Comparison of ENCODE assay signal across 9 mouse cellular contexts in genomic region chr2:49748628-49749342, GRCm38 (mm10). TPM values are rescaled to one million over a fixed set of nuclear protein-coding genes. Genes with fewer than 3 reads are reported as not detected.
DNase-seq lines count a peak whose midpoint lies in the region; ATAC-seq lines count a peak whose summit lies in the region.
"Had no signal": no experiment of that assay in that cellular context is flagged by ENCODE, and none has a peak within 500 bp of the region (broad histone marks: within the 10 kb centered on the region; RNA-seq: fewer than 3 reads in every experiment).

No protein-coding gene starts in this region.

- no peak overlapping the region for H3K9ac ChIP-seq in midbrain, embryonic 11.5 days (ENCODE audit: low read length)
- H3K9ac ChIP-seq in midbrain, embryonic 13.5 days (replicated peaks), result no peak overlapping the region

- intact Hi-C loops in left cerebral cortex, postnatal 14 days (cut with DNase I), result no loop called here

- peaks cover 10% of the 10 kb centered on the region for H3K36me3 ChIP-seq in midbrain, embryonic 11.5 days (ENCODE audit: control insufficient read depth, insufficient read depth, low read length)
- peaks cover 91% of the 10 kb centered on the region for H3K36me3 ChIP-seq in midbrain, embryonic 13.5 days

- H3K4me3 ChIP-seq in midbrain, embryonic 11.5 days (ENCODE audit: low read depth, low read length), result no peak overlapping the region
- no peak overlapping the region for H3K4me3 ChIP-seq in midbrain, embryonic 13.5 days (replicated peaks)

- peak; percentile 55 to 62 for DNase-seq in frontal cortex, postnatal 25 days (ENCODE audit: low spot score in 2 of 2)
- DNase-seq in frontal cortex, postnatal 10 days (ENCODE audit: low spot score in 2 of 2), result no peak
- peak; percentile 95 for DNase-seq in midbrain, embryonic 11.5 days (ENCODE audit: low spot score, missing footprints)
- peak; percentile 29 for DNase-seq in adipocyte (ENCODE audit: low spot score)
- peak; percentile 67 to 81 for DNase-seq in left cerebral cortex, postnatal 14 days (ENCODE audit: low spot score in 2 of 2)
- DNase-seq in testis, postnatal 10 days (ENCODE audit: low spot score), result peak; percentile 80
- DNase-seq in heart, adult 9 months (ENCODE audit: low spot score in 2 of 2), result no peak

- ATAC-seq in midbrain, embryonic 11.5 days (ENCODE audit: low FRiP score), result no peak
- no peak for ATAC-seq in midbrain, embryonic 13.5 days

- no peaks in the 10 kb centered on the region for H3K27me3 ChIP-seq in midbrain, embryonic 11.5 days (ENCODE audit: control insufficient read depth, insufficient read depth, low read length)
- no peaks in the 10 kb centered on the region for H3K27me3 ChIP-seq in midbrain, embryonic 13.5 days

- no peaks in the 10 kb centered on the region; the same call in 1 of the 2 replicates for H3K4me1 ChIP-seq in midbrain, embryonic 11.5 days (ENCODE audit: control insufficient read depth, insufficient read depth, low read length)
- peaks cover 20% of the 10 kb centered on the region for H3K4me1 ChIP-seq in midbrain, embryonic 13.5 days (replicated peaks)

- no peak overlapping the region for H3K4me2 ChIP-seq in midbrain, embryonic 11.5 days
- H3K4me2 ChIP-seq in midbrain, embryonic 13.5 days (replicated peaks), result no peak overlapping the region

- H3K27ac ChIP-seq in midbrain, embryonic 11.5 days (ENCODE audit: low read depth, low read length), result no peak overlapping the region
- no peak overlapping the region for H3K27ac ChIP-seq in midbrain, embryonic 13.5 days

- WGBS in midbrain, embryonic 11.5 days, result 88% methylated on average over 14 of the region's 14 CpGs
- WGBS in midbrain, embryonic 13.5 days, result 84% methylated on average over 14 of the region's 14 CpGs

- no peaks in the 10 kb centered on the region for H3K9me3 ChIP-seq in midbrain, embryonic 11.5 days (ENCODE audit: control insufficient read depth, low read length)
- H3K9me3 ChIP-seq in midbrain, embryonic 13.5 days, result no peaks in the 10 kb centered on the region

RNA-seq across cellular contexts. Expression of gene Lypd6b, which starts 38.7 kb away (rescaled TPM):
- polyA plus RNA-seq in midbrain, embryonic 11.5 days (2014; fragmentation: Nextera tagmentation; extraction: Ambion mirVana), result 0.36 and 0.87 TPM in 2 replicates
- polyA plus RNA-seq in midbrain, embryonic 13.5 days (2015; fragmentation: Nextera tagmentation; extraction: Ambion mirVana), result 2.6 and 3.3 TPM in 2 replicates
- 10 to 100 TPM; 10.7 to 10.9 TPM for total RNA-seq in left cerebral cortex, postnatal 14 days (2021)
- total RNA-seq: heart, postnatal 36 days had no signal

Comparison
In these comparisons a context has a peak if more than half of its experiments do, and no peak if none do; other contexts are left out.
1. DNase-seq: peak in frontal cortex, postnatal 25 days (2 of 2), midbrain, embryonic 11.5 days (single experiment), adipocyte (single experiment), left cerebral cortex, postnatal 14 days (2 of 2) and testis, postnatal 10 days (single experiment); none in frontal cortex, postnatal 10 days (0 of 2) and heart, adult 9 months (0 of 2).